In genomic region chrX:73063512-73064414, GRCm38 (mm10) we compare ENCODE assay signal across 9 mouse cellular contexts. TPM values are rescaled to one million over a fixed set of nuclear protein-coding genes. Genes with fewer than 3 reads are reported as not detected.
A peak's percentile ranks its signal among the peaks of the same experiment; 100 is the strongest.
DNase-seq lines count a peak whose midpoint lies in the region; ATAC-seq lines count a peak whose summit lies in the region.
"Had no signal": no experiment of that assay in that cellular context is flagged by ENCODE, and none has a peak within 500 bp of the region (broad histone marks: within the 10 kb centered on the region; RNA-seq: fewer than 3 reads in every experiment).

No protein-coding gene starts in this region.

- no peaks in the 10 kb centered on the region for H3K9me3 ChIP-seq in kidney, embryonic 14.5 days (ENCODE audit: control insufficient read depth, low read length)
- H3K9me3 ChIP-seq in limb, embryonic 11.5 days (ENCODE audit: control insufficient read depth, low read length), result no peaks in the 10 kb centered on the region

- no peaks in the 10 kb centered on the region for H3K4me1 ChIP-seq in kidney, embryonic 14.5 days (ENCODE audit: control insufficient read depth, insufficient read depth, low read length)
- no peaks in the 10 kb centered on the region for H3K4me1 ChIP-seq in limb, embryonic 11.5 days (ENCODE audit: control insufficient read depth, insufficient read depth, low read length)

- H3K36me3 ChIP-seq in kidney, embryonic 14.5 days (ENCODE audit: control insufficient read depth, insufficient read depth, low read length), result no peaks in the 10 kb centered on the region
- H3K36me3 ChIP-seq in limb, embryonic 11.5 days (ENCODE audit: control insufficient read depth, insufficient read depth, low read length), result no peaks in the 10 kb centered on the region

- peak overlapping the region; percentile 40 for H3K4me2 ChIP-seq in kidney, embryonic 14.5 days (replicated peaks; ENCODE audit: low read depth, low read length)
- H3K4me2 ChIP-seq in limb, embryonic 11.5 days (ENCODE audit: low read depth, severe bottlenecking), result peak overlapping the region; percentile 24; the same call in 1 of the 2 replicates

- peak; percentile 57; the same call in 1 of the 2 replicates for ATAC-seq in kidney, embryonic 14.5 days (ENCODE audit: low FRiP score, low TSS enrichment)
- ATAC-seq in limb, embryonic 11.5 days (ENCODE audit: insufficient number of reproducible peaks, low FRiP score, low TSS enrichment, low read depth), result no peak
- no peak for ATAC-seq in granulocyte monocyte progenitor cell, adult 5-6 weeks (replicated peaks; ENCODE audit: poor library complexity, severe bottlenecking)

- H3K27me3 ChIP-seq in kidney, embryonic 14.5 days (ENCODE audit: control insufficient read depth, insufficient read depth, low read length), result no peaks in the 10 kb centered on the region
- H3K27me3 ChIP-seq in limb, embryonic 11.5 days (ENCODE audit: control insufficient read depth, insufficient read depth, low read length), result no peaks in the 10 kb centered on the region

- peak overlapping the region; percentile 19; the same call in 1 of the 2 replicates for H3K4me3 ChIP-seq in kidney, embryonic 14.5 days (ENCODE audit: low read length)
- H3K4me3 ChIP-seq in limb, embryonic 11.5 days (ENCODE audit: low read depth, low read length), result no peak overlapping the region

- 32% methylated on average over 24 of the region's 24 CpGs for WGBS in kidney, embryonic 14.5 days
- 37% methylated on average over 24 of the region's 24 CpGs for WGBS in limb, embryonic 11.5 days

- H3K9ac ChIP-seq in kidney, embryonic 14.5 days (ENCODE audit: low read depth, low read length), result no peak overlapping the region
- H3K9ac ChIP-seq in limb, embryonic 11.5 days (ENCODE audit: low read length), result 0 out of 2 replicates have a peak overlapping the region, but pooled peaks have one; percentile 12

- H3K27ac ChIP-seq in kidney, embryonic 14.5 days (ENCODE audit: low read depth, low read length), result no peak overlapping the region
- H3K27ac ChIP-seq in limb, embryonic 11.5 days (replicated peaks; ENCODE audit: low read depth, low read length), result no peak overlapping the region

- DNase-seq in kidney, adult 9 months, result no peak
- peak; percentile 56 to 74 for DNase-seq in cerebellum, postnatal 14 days
- peak; percentile 21 to 31 for DNase-seq in frontal cortex, postnatal 36 days (ENCODE audit: low spot score in 2 of 2)
- DNase-seq in limb, embryonic 11.5 days (ENCODE audit: low spot score), result peak; percentile 44
- peak; percentile 47 for DNase-seq in right cerebral cortex, postnatal 14 days
- no peak for DNase-seq in urinary bladder, postnatal 25 days (ENCODE audit: low spot score)

RNA-seq across cellular contexts. Expression of gene Pnma3, which starts 0.8 kb away (rescaled TPM):
- polyA plus RNA-seq in kidney, embryonic 14.5 days (2014; fragmentation: Nextera tagmentation; extraction: Ambion mirVana), result 0.12 TPM in 1 of 2 replicates, not detected in the other
- 0.07 and 0.15 TPM in 2 replicates for polyA plus RNA-seq in limb, embryonic 11.5 days (2014; fragmentation: Nextera tagmentation; extraction: Ambion mirVana)
- not detected in 2 replicates for total RNA-seq in granulocyte monocyte progenitor cell, adult 5-6 weeks (2014; fragmentation: Nextera tagmentation)
- total RNA-seq in granulocyte monocyte progenitor cell, adult 5-6 weeks (2017), result not detected in 2 replicates
- polyA plus RNA-seq: small intestine, adult 2 months had no signal

RNA-seq across cellular contexts. Expression of gene Xlr4a, which starts 18.5 kb away (rescaled TPM):
- 0.46 TPM in 1 of 2 replicates, not detected in the other for polyA plus RNA-seq in kidney, embryonic 14.5 days (2014; fragmentation: Nextera tagmentation; extraction: Ambion mirVana)
- 0.43 and 1.5 TPM in 2 replicates for polyA plus RNA-seq in limb, embryonic 11.5 days (2014; fragmentation: Nextera tagmentation; extraction: Ambion mirVana)
- 23.8 and 24.8 TPM in 2 replicates for total RNA-seq in granulocyte monocyte progenitor cell, adult 5-6 weeks (2014; fragmentation: Nextera tagmentation)
- total RNA-seq in granulocyte monocyte progenitor cell, adult 5-6 weeks (2017), result 10.9 and 14.2 TPM in 2 replicates
- polyA plus RNA-seq: small intestine, adult 2 months had no signal

RNA-seq across cellular contexts. Expression of gene Pnma5, which starts 26.9 kb away (rescaled TPM):
- polyA plus RNA-seq in kidney, embryonic 14.5 days (2014; fragmentation: Nextera tagmentation; extraction: Ambion mirVana), result not detected in 2 replicates
- polyA plus RNA-seq in limb, embryonic 11.5 days (2014; fragmentation: Nextera tagmentation; extraction: Ambion mirVana), result not detected in 2 replicates
- total RNA-seq in granulocyte monocyte progenitor cell, adult 5-6 weeks (2014; fragmentation: Nextera tagmentation), result not detected in 2 replicates
- total RNA-seq in granulocyte monocyte progenitor cell, adult 5-6 weeks (2017), result not detected in 2 replicates
- polyA plus RNA-seq: small intestine, adult 2 months had no signal

RNA-seq across cellular contexts. Expression of gene Xlr3a, which starts 33.1 kb away (rescaled TPM):
- polyA plus RNA-seq in kidney, embryonic 14.5 days (2014; fragmentation: Nextera tagmentation; extraction: Ambion mirVana), result 0.51 and 1.4 TPM in 2 replicates
- 3.5 and 3.7 TPM in 2 replicates for polyA plus RNA-seq in limb, embryonic 11.5 days (2014; fragmentation: Nextera tagmentation; extraction: Ambion mirVana)
- 1.8 and 8.5 TPM in 2 replicates for total RNA-seq in granulocyte monocyte progenitor cell, adult 5-6 weeks (2014; fragmentation: Nextera tagmentation)
- 4.2 and 6.0 TPM in 2 replicates for total RNA-seq in granulocyte monocyte progenitor cell, adult 5-6 weeks (2017)

RNA-seq across cellular contexts. Expression of gene Gm14685, which starts 53.1 kb away (rescaled TPM):
- polyA plus RNA-seq in kidney, embryonic 14.5 days (2014; fragmentation: Nextera tagmentation; extraction: Ambion mirVana), result not detected in 2 replicates
- not detected in 2 replicates for polyA plus RNA-seq in limb, embryonic 11.5 days (2014; fragmentation: Nextera tagmentation; extraction: Ambion mirVana)
- not detected in 2 replicates for total RNA-seq in granulocyte monocyte progenitor cell, adult 5-6 weeks (2014; fragmentation: Nextera tagmentation)
- total RNA-seq in granulocyte monocyte progenitor cell, adult 5-6 weeks (2017), result not detected in 2 replicates
- polyA plus RNA-seq: small intestine, adult 2 months had no signal

Comparison
In these comparisons a context has a peak if more than half of its experiments do, and no peak if none do; other contexts are left out.
1. DNase-seq: peak in cerebellum, postnatal 14 days (2 of 2), frontal cortex, postnatal 36 days (2 of 2), limb, embryonic 11.5 days (single experiment) and right cerebral cortex, postnatal 14 days (single experiment); none in kidney, adult 9 months (single experiment) and urinary bladder, postnatal 25 days (single experiment).